Mouse (Mus musculus): ENCODE measurements at regions not wholly inside any gene's neighbourhood (a gene's known extent, or its start where the extent isn't known, plus 50 kb on each side); places are given as distances from the start of the nearest gene placed in this dataset.

GRCm38 (mm10) chr10:23052480-23053378 lies 232.8 kb upstream of the Tcf21 start:
- DNase-seq (ENCODE audit: low spot score) = no peak

- DNase-seq (ENCODE audit: low spot score) = no peak
These were observed 224.5 kb upstream of the Tcf21 start for GRCm38 (mm10) chr10:23044466-23044865.

- DNase-seq (ENCODE audit: low spot score) = no peak
These were observed 211.6 kb upstream of the Tcf21 start for GRCm38 (mm10) chr10:23031491-23032126.

- no peak for DNase-seq (ENCODE audit: low spot score)
These were observed 208.0 kb upstream of the Tcf21 start for GRCm38 (mm10) chr10:23027961-23028360.

- DNase-seq (ENCODE audit: low spot score) = no peak
These were observed 197.2 kb upstream of the Tcf21 start for GRCm38 (mm10) chr10:23017151-23017678.

- DNase-seq (ENCODE audit: low spot score) = no peak
These were observed 196.1 kb upstream of the Tcf21 start for GRCm38 (mm10) chr10:23015935-23016694.

- no peak for DNase-seq (ENCODE audit: low spot score)
These were observed 190.7 kb upstream of the Tcf21 start for GRCm38 (mm10) chr10:23010715-23011114.

GRCm38 (mm10) chr10:23010201-23010600 lies 190.2 kb upstream of the Tcf21 start:
- DNase-seq (ENCODE audit: low spot score) = no peak

GRCm38 (mm10) chr10:23004768-23005167 lies 184.8 kb upstream of the Tcf21 start:
- no peak for DNase-seq (ENCODE audit: low spot score)

- no peak for DNase-seq (ENCODE audit: low spot score)
These were observed 183.7 kb upstream of the Tcf21 start for GRCm38 (mm10) chr10:23003686-23004085.

GRCm38 (mm10) chr10:22998561-22998960 lies 178.6 kb upstream of the Tcf21 start:
- no peak for DNase-seq (ENCODE audit: low spot score)

- DNase-seq (ENCODE audit: low spot score) = no peak
These were observed 177.6 kb upstream of the Tcf21 start for GRCm38 (mm10) chr10:22997571-22997970.

- no peak for DNase-seq (ENCODE audit: low spot score)
These were observed 173.2 kb upstream of the Tcf21 start for GRCm38 (mm10) chr10:22993158-22993557.

GRCm38 (mm10) chr10:22981798-22982197 lies 161.8 kb upstream of the Tcf21 start:
- no peak for DNase-seq (ENCODE audit: low spot score)

- DNase-seq (ENCODE audit: low spot score) = no peak
These were observed 158.5 kb upstream of the Tcf21 start for GRCm38 (mm10) chr10:22978442-22978841.

- no peak for DNase-seq (ENCODE audit: low spot score)
These were observed 137.0 kb upstream of the Tcf21 start for GRCm38 (mm10) chr10:22956956-22957355.

- DNase-seq (ENCODE audit: low spot score) = no peak
These were observed 133.3 kb upstream of the Tcf21 start for GRCm38 (mm10) chr10:22953283-22953682.

GRCm38 (mm10) chr10:22944247-22944646 lies 124.3 kb upstream of the Tcf21 start:
- DNase-seq (ENCODE audit: low spot score) = no peak

- DNase-seq (ENCODE audit: low spot score) = no peak
These were observed 108.0 kb upstream of the Tcf21 start for GRCm38 (mm10) chr10:22927977-22928376.

GRCm38 (mm10) chr10:22926099-22926498 lies 106.1 kb upstream of the Tcf21 start:
- DNase-seq (ENCODE audit: low spot score) = peak; percentile 28

- DNase-seq (ENCODE audit: low spot score) = no peak
These were observed 101.3 kb upstream of the Tcf21 start for GRCm38 (mm10) chr10:22921035-22921965.

Data from yolk sac, embryonic 10.5 days (tissue).